Mouse (Mus musculus) testis, adult 2 months (tissue): ENCODE measurements around the gene Satb2.

Source experiments
- CTCF ChIP-seq: fragments of 200-500 bp; IDR thresholded peaks from 2 replicates; pipeline ENCODE4 v1.5.1; 2012; ENCODE audit warnings: low read depth, mild to moderate bottlenecking, inconsistent platforms, low read length, moderate library complexity; ENCODE audit not compliant: control insufficient read depth, insufficient read depth, insufficient replicate concordance
- POLR2A ChIP-seq: fragments of 200-500 bp; IDR thresholded peaks from 2 replicates; pipeline ENCODE4 v1.6.1; 2012; ENCODE audit warnings: low read depth, mild to moderate bottlenecking, inconsistent platforms, low read length, moderate library complexity; ENCODE audit not compliant: control insufficient read depth

- TF ChIP-seq CTCF (no peak), POLR2A (no peak)
Measured at GRCm38 (mm10) chr1:56850446-56850845, 128.0 kb downstream of the Satb2 start.
